Mouse (Mus musculus) neural tube, embryonic 10.5 days (tissue): Measurements from ENCODE around the gene Gm3286.
"Not testable (repeated sequence)": the region's sequence is repeated elsewhere in the genome, so short reads cannot be mapped to it uniquely, and the experiment has no call there.

Experiments used
- DNase-seq: peaks from one replicate; pipeline ENCODE4 v3.0.0-alpha.2; 2017; ENCODE audit warnings: low spot score; ENCODE audit errors: extremely low spot score

The Gm3286 gene

GRCm38 (mm10) chr5:95510458-95510857 is at the start of gene Gm3286:
Gm3286 (plus strand) TSS chr5:95510758.
- DNase-seq, result not testable (repeated sequence)
